Mouse (Mus musculus) lung, embryonic 14.5 days (tissue): Measurements from ENCODE around the gene Slc35a5. TPM values are rescaled to one million over a fixed set of nuclear protein-coding genes. Genes with fewer than 3 reads are reported as not detected.
A peak's percentile ranks its signal among the peaks of the same experiment; 100 is the strongest.

Source experiments
- ATAC-seq: fragments of 200-750 bp; cut with Nextera tagmentation; 2 replicates; pipeline ENCODE4 v1.8.0; 2017; ENCODE audit warnings: mild to moderate bottlenecking, moderate TSS enrichment, moderate library complexity; ENCODE audit not compliant: insufficient read depth
- DNase-seq: peaks from one replicate; pipeline ENCODE4 v3.0.0-alpha.2; 2015
- H3K27ac ChIP-seq: fragments of 300-500 bp; sonication (generic); 2 replicates; pipeline ENCODE4 v1.5.1; 2014; ENCODE audit warnings: low read depth, mild to moderate bottlenecking, moderate library complexity
- H3K27me3 ChIP-seq: fragments of 300-500 bp; sonication (generic); 2 replicates; pipeline ENCODE4 v1.6.1; 2014; ENCODE audit warnings: low read length, control low read depth; ENCODE audit not compliant: insufficient read depth
- H3K36me3 ChIP-seq: fragments of 300-500 bp; sonication (generic); 2 replicates; pipeline ENCODE4 v1.6.1; 2014; ENCODE audit warnings: control low read depth; ENCODE audit not compliant: insufficient read depth
- H3K4me1 ChIP-seq: fragments of 300-500 bp; sonication (generic); 2 replicates; pipeline ENCODE4 v1.6.1; 2014; ENCODE audit warnings: antibody characterized with exemption, control low read depth; ENCODE audit not compliant: insufficient read depth
- H3K4me2 ChIP-seq: fragments of 300-500 bp; sonication (generic); 2 replicates; pipeline ENCODE4 v1.6.1; 2014; ENCODE audit warnings: mild to moderate bottlenecking
- H3K4me3 ChIP-seq: fragments of 300-500 bp; sonication (generic); 2 replicates; pipeline ENCODE4 v1.5.1; 2014; ENCODE audit warnings: low read depth, low read length
- H3K9ac ChIP-seq: fragments of 300-500 bp; sonication (generic); 2 replicates; pipeline ENCODE4 v1.6.1; 2014
- H3K9me3 ChIP-seq: fragments of 300-500 bp; sonication (generic); 2 replicates; pipeline ENCODE4 v1.6.1; 2016; ENCODE audit warnings: low read depth, low read length, control low read depth
- CTCF ChIP-seq: IDR thresholded peaks from 2 replicates; pipeline ENCODE4 v1.5.1; 2016; ENCODE audit warnings: antibody characterized with exemption, low read depth
- WGBS: fragments of 180-500 bp; shearing (Covaris S2); extraction: QIAGEN DNeasy Blood & Tissue Kit; methylation state at CpG from one replicate; pipeline ENCODE4 v1.1.7; 2014; 5-methylcytosine and 5-hydroxymethylcytosine counted together
- polyA plus RNA-seq: library from polyadenylated mRNA; unstranded; fragments of >200 nt; fragmentation: Nextera tagmentation; extraction: Ambion mirVana; gene quantifications from 2 replicates; pipeline ENCODE4 v1.2.1, GENCODE M21; 2014

Gene Slc35a5
- polyA plus RNA-seq, 1 experiment from 2014 or later, result 19.6 TPM

GRCm38 (mm10) chr16:45181824-45182223 is 23.3 kb upstream of the Slc35a5 start:
- H3K36me3 ChIP-seq, result peaks cover 25% of the 10 kb centered on the region
- TF ChIP-seq CTCF, result no peak
- no peak for ATAC-seq
- H3K27me3 ChIP-seq, result no peaks in the 10 kb centered on the region
- no peak overlapping the region for H3K4me2 ChIP-seq
- DNase-seq, result no peak
- no peak overlapping the region for H3K9ac ChIP-seq
- no peak overlapping the region for H3K4me3 ChIP-seq
- no peaks in the 10 kb centered on the region for H3K9me3 ChIP-seq
- 84% methylated on average over 5 of the region's 5 CpGs for WGBS
- H3K4me1 ChIP-seq, result no peaks in the 10 kb centered on the region
- no peak overlapping the region for H3K27ac ChIP-seq

GRCm38 (mm10) chr16:45178552-45178951 is 20.0 kb upstream of the Slc35a5 start:
- Histone ChIP-seq H3K36me3 (peaks cover 19% of the 10 kb centered on the region), H3K4me1 (no peaks in the 10 kb centered on the region), H3K9ac (no peak overlapping the region), H3K27me3 (no peaks in the 10 kb centered on the region), H3K4me2 (no peak overlapping the region), H3K27ac (no peak overlapping the region), H3K4me3 (no peak overlapping the region), H3K9me3 (no peaks in the 10 kb centered on the region)
- DNase-seq (no peak), ATAC-seq (no peak)
- TF ChIP-seq CTCF, result no peak
- 81% methylated on average over 2 of the region's 2 CpGs for WGBS

GRCm38 (mm10) chr16:45159389-45159716 is 847 bp upstream of the Slc35a5 start:
- 1% methylated on average over 11 of the region's 11 CpGs for WGBS
- ATAC-seq (no peak), DNase-seq (no peak)
- H3K4me3 ChIP-seq, result peak overlapping the region; percentile 81
- peak overlapping the region; percentile 89 for H3K27ac ChIP-seq
- H3K27me3 ChIP-seq, result no peaks in the 10 kb centered on the region
- H3K9ac ChIP-seq, result peak overlapping the region; percentile 87
- 0 out of 2 replicates have a peak, but pooled peaks cover 3% of the 10 kb centered on the region for H3K4me1 ChIP-seq
- no peaks in the 10 kb centered on the region for H3K9me3 ChIP-seq
- 0 out of 2 replicates have a peak, but pooled peaks cover 12% of the 10 kb centered on the region for H3K36me3 ChIP-seq
- TF ChIP-seq CTCF, result no peak
- peak overlapping the region; percentile 88 for H3K4me2 ChIP-seq

GRCm38 (mm10) chr16:45158136-45158521 is 377 bp downstream of the Slc35a5 start:
- H3K27ac ChIP-seq, result peak overlapping the region; percentile 89
- H3K9ac ChIP-seq, result peak overlapping the region; percentile 71
- 1% methylated on average over 20 of the region's 20 CpGs for WGBS
- H3K36me3 ChIP-seq, result 0 out of 2 replicates have a peak, but pooled peaks cover 12% of the 10 kb centered on the region
- no peak for TF ChIP-seq CTCF
- H3K4me3 ChIP-seq, result peak overlapping the region; percentile 81
- H3K9me3 ChIP-seq, result no peaks in the 10 kb centered on the region
- peak; percentile 77 for ATAC-seq
- peak; percentile 83 for DNase-seq
- peak overlapping the region; percentile 88 for H3K4me2 ChIP-seq
- H3K27me3 ChIP-seq, result no peaks in the 10 kb centered on the region
- 0 out of 2 replicates have a peak, but pooled peaks cover 3% of the 10 kb centered on the region for H3K4me1 ChIP-seq

- Histone ChIP-seq H3K4me1 (0 out of 2 replicates have a peak, but pooled peaks cover 3% of the 10 kb centered on the region), H3K4me2 (no peak overlapping the region), H3K27me3 (no peaks in the 10 kb centered on the region), H3K9ac (no peak overlapping the region), H3K9me3 (no peaks in the 10 kb centered on the region), H3K4me3 (no peak overlapping the region), H3K36me3 (peaks cover 26% of the 10 kb centered on the region), H3K27ac (no peak overlapping the region)
- DNase-seq (no peak), ATAC-seq (no peak)
- 74% methylated on average over 3 of the region's 3 CpGs for WGBS
- no peak for TF ChIP-seq CTCF
Measured at GRCm38 (mm10) chr16:45154741-45155250, 3.7 kb downstream of the Slc35a5 start.

- 92% methylated on average over 10 of the region's 10 CpGs for WGBS
- H3K27ac ChIP-seq, result no peak overlapping the region
- ATAC-seq, result no peak
- no peak overlapping the region for H3K9ac ChIP-seq
- peaks cover 53% of the 10 kb centered on the region for H3K36me3 ChIP-seq
- no peak overlapping the region for H3K4me2 ChIP-seq
- no peak for TF ChIP-seq CTCF
- no peaks in the 10 kb centered on the region for H3K4me1 ChIP-seq
- no peaks in the 10 kb centered on the region for H3K27me3 ChIP-seq
- H3K4me3 ChIP-seq, result no peak overlapping the region
- no peaks in the 10 kb centered on the region for H3K9me3 ChIP-seq
- no peak for DNase-seq
Measured at GRCm38 (mm10) chr16:45148488-45149082, 9.9 kb downstream of the Slc35a5 start.

GRCm38 (mm10) chr16:45145119-45145518 is 13.4 kb downstream of the Slc35a5 start:
- H3K4me2 ChIP-seq, result no peak overlapping the region
- H3K9ac ChIP-seq, result no peak overlapping the region
- ATAC-seq (no peak), DNase-seq (no peak)
- H3K4me3 ChIP-seq, result no peak overlapping the region
- H3K27me3 ChIP-seq, result no peaks in the 10 kb centered on the region
- peaks cover 60% of the 10 kb centered on the region for H3K36me3 ChIP-seq
- H3K27ac ChIP-seq, result no peak overlapping the region
- no peaks in the 10 kb centered on the region for H3K4me1 ChIP-seq
- TF ChIP-seq CTCF, result no peak
- no peaks in the 10 kb centered on the region for H3K9me3 ChIP-seq
- WGBS, result 76% methylated on average over 6 of the region's 6 CpGs

GRCm38 (mm10) chr16:45142565-45142964 is 15.9 kb downstream of the Slc35a5 start:
- DNase-seq (peak; percentile 20), ATAC-seq (no peak)
- peaks cover 49% of the 10 kb centered on the region for H3K36me3 ChIP-seq
- H3K27ac ChIP-seq, result no peak overlapping the region
- TF ChIP-seq CTCF, result peak; percentile 32
- no peak overlapping the region for H3K4me3 ChIP-seq
- H3K9me3 ChIP-seq, result no peaks in the 10 kb centered on the region
- no peak overlapping the region for H3K9ac ChIP-seq
- no peaks in the 10 kb centered on the region for H3K4me1 ChIP-seq
- H3K27me3 ChIP-seq, result no peaks in the 10 kb centered on the region
- H3K4me2 ChIP-seq, result no peak overlapping the region
- 88% methylated on average over 5 of the region's 5 CpGs for WGBS
